Mouse (Mus musculus) myocyte (in vitro differentiated cells): ENCODE data around the gene D16Ertd472e.

ENCODE experiments used
- POLR2A ChIP-seq: IDR thresholded peaks from one replicate; pipeline ENCODE4 v1.6.1; 2011; ENCODE audit warnings: low read depth, mild to moderate bottlenecking, control low read depth, moderate library complexity; ENCODE audit not compliant: insufficient read length
- POLR2AphosphoS2 ChIP-seq: IDR thresholded peaks from one replicate; pipeline ENCODE4 v1.6.1; 2011; ENCODE audit warnings: low read depth, control low read depth; ENCODE audit not compliant: insufficient read length
- USF1 ChIP-seq: IDR thresholded peaks from one replicate; pipeline ENCODE4 v1.6.1; 2011; ENCODE audit warnings: low read depth, mild to moderate bottlenecking, control low read depth, moderate library complexity

DNA sequence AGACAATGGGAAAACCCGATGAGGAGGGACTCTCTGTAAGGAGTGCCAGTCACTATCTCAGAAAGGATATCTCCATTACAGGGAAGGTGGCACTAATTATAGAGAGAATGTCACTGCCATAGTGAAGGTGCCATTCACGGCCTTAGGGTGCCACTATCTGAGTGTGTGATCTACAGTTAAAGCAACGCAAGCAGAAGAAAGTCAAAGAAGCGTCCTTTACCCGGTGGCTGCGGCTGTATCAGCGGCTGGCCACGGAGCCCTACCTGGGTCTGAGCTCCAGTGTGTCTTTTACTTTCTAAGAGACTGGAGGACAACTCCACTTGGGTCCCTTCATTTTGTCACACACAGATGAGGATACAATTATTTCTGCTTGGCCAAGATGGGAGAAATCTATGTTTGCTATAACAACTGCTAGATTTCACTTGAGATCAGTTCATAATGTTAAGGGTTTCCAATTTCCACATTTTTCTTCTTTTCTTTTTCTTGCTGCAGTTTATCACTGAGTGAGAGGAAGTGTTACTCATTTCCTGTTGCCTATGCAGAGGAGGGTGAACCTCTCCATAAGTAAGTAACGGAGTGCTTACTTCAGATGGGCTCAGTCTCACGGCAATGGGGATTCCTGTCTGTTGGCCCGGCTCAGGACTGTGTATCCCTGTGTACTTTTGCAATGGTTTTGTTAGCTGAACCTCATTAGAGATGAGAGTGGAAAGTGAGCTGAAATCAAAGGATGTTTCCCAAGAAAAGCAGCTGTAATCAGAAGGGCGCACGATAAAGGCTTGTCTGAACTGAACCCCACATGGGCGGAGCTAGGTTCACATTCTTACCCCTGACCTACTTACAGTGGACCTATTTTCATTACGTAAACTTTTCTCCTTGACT lies 13.2 kb downstream of the D16Ertd472e start:
- TF ChIP-seq POLR2AphosphoS2 (no peak), POLR2A (no peak), USF1 (no peak)
